Mouse (Mus musculus): ENCODE data around the gene Gm21698. TPM values are rescaled to one million over a fixed set of nuclear protein-coding genes. Genes with fewer than 3 reads are reported as not detected.
"Not testable (repeated sequence)": the region's sequence is repeated elsewhere in the genome, so short reads cannot be mapped to it uniquely, and the experiment has no call there.

Gene Gm21698
- polyA plus RNA-seq, 1 experiment from 2014 or later, result not detected

DNA sequence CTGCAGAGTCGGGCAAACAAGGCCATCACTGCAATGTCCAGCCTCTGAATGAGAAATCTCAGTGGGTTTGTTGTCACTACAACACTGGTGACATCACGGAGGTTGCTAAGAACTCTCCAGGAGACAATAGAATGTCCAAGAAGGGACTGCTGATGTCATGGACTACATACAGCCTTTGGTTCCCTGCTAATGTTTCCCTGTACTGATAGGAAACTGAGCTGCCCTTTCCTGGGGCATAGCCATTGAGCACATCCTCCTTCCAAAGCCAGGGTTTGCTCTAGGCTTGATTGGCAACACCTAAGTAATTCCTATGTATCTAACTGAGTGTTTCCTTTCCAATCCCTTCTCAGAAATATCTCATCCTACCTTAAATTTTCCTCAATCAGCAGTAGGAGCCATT is 46.2 kb downstream of the Gm21698 start, which contains the start of gene Gm21663:
TSS of gene Gm21663 (minus strand) at position 101 of the 400 bp plus-strand sequence.
- H3K27ac ChIP-seq (ENCODE audit: low read depth); ATAC-seq; H3K4me3 ChIP-seq (ENCODE audit: low read depth, low read length); H3K4me2 ChIP-seq (ENCODE audit: low read depth, low read length); H3K36me3 ChIP-seq (replicated peaks; ENCODE audit: insufficient read depth, low read length); H3K9ac ChIP-seq (replicated peaks); H3K27me3 ChIP-seq (ENCODE audit: insufficient read depth, low read length); H3K9me3 ChIP-seq (ENCODE audit: low read length); DNase-seq; H3K4me1 ChIP-seq (ENCODE audit: insufficient read depth): not testable (repeated sequence)
- 45% methylated on average over 2 of the region's 2 CpGs for WGBS (ENCODE audit: insufficient replicate concordance)

Other genes with a start within 250 kb of the Gm21698 start
- gene Actr3b, start 228.7 kb downstream of the Gm21698 start, polyA plus RNA-seq (2015; fragmentation: Nextera tagmentation; extraction: Ambion mirVana), result 0.68 and 0.71 TPM in 2 replicates
- gene Gm21663, start 46.3 kb downstream of the Gm21698 start, polyA plus RNA-seq (2015; fragmentation: Nextera tagmentation; extraction: Ambion mirVana), result not detected in 2 replicates
- gene Gm21671, start 34.2 kb downstream of the Gm21698 start, polyA plus RNA-seq (2015; fragmentation: Nextera tagmentation; extraction: Ambion mirVana), result not detected in 2 replicates
- gene Gm21680, start 16.0 kb downstream of the Gm21698 start, polyA plus RNA-seq (2015; fragmentation: Nextera tagmentation; extraction: Ambion mirVana), result not detected in 2 replicates
- not detected in 2 replicates for gene Gm1979, start 16.1 kb upstream of the Gm21698 start, polyA plus RNA-seq (2015; fragmentation: Nextera tagmentation; extraction: Ambion mirVana)
- gene Gm5862, start 34.3 kb upstream of the Gm21698 start, polyA plus RNA-seq (2015; fragmentation: Nextera tagmentation; extraction: Ambion mirVana), result not detected in 2 replicates
- gene Speer4a, start 50.9 kb upstream of the Gm21698 start, polyA plus RNA-seq (2015; fragmentation: Nextera tagmentation; extraction: Ambion mirVana), result not detected in 2 replicates
- gene Gm7347, start 69.9 kb upstream of the Gm21698 start, polyA plus RNA-seq (2015; fragmentation: Nextera tagmentation; extraction: Ambion mirVana), result not detected in 2 replicates
- not detected in 2 replicates for gene Gm10471, start 100.6 kb upstream of the Gm21698 start, polyA plus RNA-seq (2015; fragmentation: Nextera tagmentation; extraction: Ambion mirVana)
- not detected in 2 replicates for gene 5031410I06Rik, start 116.7 kb upstream of the Gm21698 start, polyA plus RNA-seq (2015; fragmentation: Nextera tagmentation; extraction: Ambion mirVana)
- not detected in 2 replicates for gene Gm10220, start 132.8 kb upstream of the Gm21698 start, polyA plus RNA-seq (2015; fragmentation: Nextera tagmentation; extraction: Ambion mirVana)

Measured in liver, postnatal 0 days (tissue).